Mouse (Mus musculus) common myeloid progenitor, adult 5-6 weeks (primary cell): ENCODE results near the gene Kcnj14. TPM values are rescaled to one million over a fixed set of nuclear protein-coding genes. Genes with fewer than 3 reads are reported as not detected.

Experiments
- ATAC-seq: replicated peaks from 2 replicates; pipeline ENCODE4 v1.8.0; 2016; ENCODE audit warnings: low read depth, mild to moderate bottlenecking, moderate TSS enrichment, inconsistent platforms; ENCODE audit not compliant: poor library complexity, severe bottlenecking
- total RNA-seq: library from RNA; stranded (forward); fragments of 200-1000, 187-1606 nt; gene quantifications from 2 replicates; pipeline ENCODE4 v1.2.3, GENCODE M21; 2017

Kcnj14 gene
- total RNA-seq, 1 experiment from 2014 or later: not detected

- no peak for ATAC-seq
Observed at GRCm38 (mm10) chr7:45800001-45800400, 24.6 kb downstream of the Kcnj14 start.

GRCm38 (mm10) chr7:45798931-45799330 is 25.7 kb downstream of the Kcnj14 start:
- ATAC-seq: no peak

GRCm38 (mm10) chr7:45798511-45798836 is 26.1 kb downstream of the Kcnj14 start:
- ATAC-seq: no peak

GRCm38 (mm10) chr7:45797661-45798510 is 26.7 kb downstream of the Kcnj14 start:
- ATAC-seq: no peak

GRCm38 (mm10) chr7:45796950-45797349 is 27.6 kb downstream of the Kcnj14 start:
- ATAC-seq: no peak

- no peak for ATAC-seq
Observed at GRCm38 (mm10) chr7:45794971-45795370, 29.6 kb downstream of the Kcnj14 start.

GRCm38 (mm10) chr7:45793969-45794585 is 30.5 kb downstream of the Kcnj14 start:
- no peak for ATAC-seq

GRCm38 (mm10) chr7:45793240-45793639 is 31.3 kb downstream of the Kcnj14 start:
- ATAC-seq: no peak

- ATAC-seq: no peak
Observed at GRCm38 (mm10) chr7:45791756-45792490, 32.7 kb downstream of the Kcnj14 start.

GRCm38 (mm10) chr7:45790721-45791120 is 33.9 kb downstream of the Kcnj14 start:
- ATAC-seq: no peak

- no peak for ATAC-seq
Observed at GRCm38 (mm10) chr7:45787642-45788041, 36.9 kb downstream of the Kcnj14 start.

GRCm38 (mm10) chr7:45786661-45787413 is 37.7 kb downstream of the Kcnj14 start:
- no peak for ATAC-seq

GRCm38 (mm10) chr7:45786136-45786578 is 38.4 kb downstream of the Kcnj14 start:
- ATAC-seq: no peak

GRCm38 (mm10) chr7:45785388-45786135 is 39.0 kb downstream of the Kcnj14 start:
- no peak for ATAC-seq

- ATAC-seq: no peak
Observed at GRCm38 (mm10) chr7:45784524-45785372, 39.8 kb downstream of the Kcnj14 start, which contains the start of gene Sult2b1. TSS of gene Sult2b1 (minus strand) at chr7:45784669.

GRCm38 (mm10) chr7:45783511-45784091 is 41.0 kb downstream of the Kcnj14 start, which contains the start of gene Lmtk3:
TSS of gene Lmtk3 (plus strand) at chr7:45783738.
- ATAC-seq: peak; percentile 53

- ATAC-seq: no peak
Observed at GRCm38 (mm10) chr7:45782271-45782670, 42.3 kb downstream of the Kcnj14 start.

- ATAC-seq: peak; percentile 33
Observed at GRCm38 (mm10) chr7:45779081-45779641, 45.4 kb downstream of the Kcnj14 start.
